Mouse (Mus musculus): ENCODE results near the gene Gm20388. TPM values are rescaled to one million over a fixed set of nuclear protein-coding genes. Genes with fewer than 3 reads are reported as not detected.
A peak's percentile ranks its signal among the peaks of the same experiment; 100 is the strongest.

Gm20388 gene
- polyA plus RNA-seq, 1 experiment: 23.9 TPM

GRCm38 (mm10) chr8:121570335-121570734 lies 1659.7 kb downstream of the Gm20388 start:
- peak overlapping the region; percentile 6; the same call in 1 of the 2 replicates for H3K4me3 ChIP-seq (ENCODE audit: insufficient read depth, low read length)
- TF ChIP-seq CTCF (IDR thresholded peaks at IDR 0.05; ENCODE audit: extremely low read depth, insufficient read depth, low read length) (no peak), POLR2A (IDR thresholded peaks at IDR 0.05; ENCODE audit: extremely low read depth, insufficient read depth, low read length) (peak; percentile 23; the same call in 1 of the 2 replicates)
- peaks cover 3% of the 10 kb centered on the region for H3K4me1 ChIP-seq (ENCODE audit: control insufficient read depth, insufficient read depth, low read length)
- H3K27ac ChIP-seq (ENCODE audit: insufficient read depth, low read length): 0 out of 2 replicates have a peak overlapping the region, but pooled peaks have one; percentile 8

- H3K4me3 ChIP-seq (ENCODE audit: insufficient read depth, low read length): peak overlapping the region; percentile 6; the same call in 1 of the 2 replicates
Observed at GRCm38 (mm10) chr8:121570801-121571200, 1660.2 kb downstream of the Gm20388 start.

GRCm38 (mm10) chr8:121572121-121572520 lies 1661.5 kb downstream of the Gm20388 start:
- peaks cover 3% of the 10 kb centered on the region for H3K4me1 ChIP-seq (ENCODE audit: control insufficient read depth, insufficient read depth, low read length)
- H3K27ac ChIP-seq (ENCODE audit: insufficient read depth, low read length): no peak overlapping the region
- no peak for TF ChIP-seq CTCF (IDR thresholded peaks at IDR 0.05; ENCODE audit: extremely low read depth, insufficient read depth, low read length)
- no peak for TF ChIP-seq POLR2A (IDR thresholded peaks at IDR 0.05; ENCODE audit: extremely low read depth, insufficient read depth, low read length)
- H3K4me3 ChIP-seq (ENCODE audit: insufficient read depth, low read length): no peak overlapping the region

More at GRCm38 (mm10) chr8:121570801-121571200, 1660.2 kb downstream of the Gm20388 start:
- peaks cover 3% of the 10 kb centered on the region for H3K4me1 ChIP-seq (ENCODE audit: control insufficient read depth, insufficient read depth, low read length)
- 0 out of 2 replicates have a peak overlapping the region, but pooled peaks have one; percentile 8 for H3K27ac ChIP-seq (ENCODE audit: insufficient read depth, low read length)
- TF ChIP-seq CTCF (IDR thresholded peaks at IDR 0.05; ENCODE audit: extremely low read depth, insufficient read depth, low read length) (no peak), POLR2A (IDR thresholded peaks at IDR 0.05; ENCODE audit: extremely low read depth, insufficient read depth, low read length) (no peak)

GRCm38 (mm10) chr8:121573275-121573674 lies 1662.6 kb downstream of the Gm20388 start:
- TF ChIP-seq CTCF (IDR thresholded peaks at IDR 0.05; ENCODE audit: extremely low read depth, insufficient read depth, low read length) (no peak), POLR2A (IDR thresholded peaks at IDR 0.05; ENCODE audit: extremely low read depth, insufficient read depth, low read length) (no peak)
- H3K4me3 ChIP-seq (ENCODE audit: insufficient read depth, low read length): no peak overlapping the region
- H3K4me1 ChIP-seq (ENCODE audit: control insufficient read depth, insufficient read depth, low read length): peaks cover 3% of the 10 kb centered on the region
- H3K27ac ChIP-seq (ENCODE audit: insufficient read depth, low read length): no peak overlapping the region

GRCm38 (mm10) chr8:121575661-121576060 lies 1665.0 kb downstream of the Gm20388 start:
- Histone ChIP-seq H3K27ac (ENCODE audit: insufficient read depth, low read length) (no peak overlapping the region), H3K4me1 (ENCODE audit: control insufficient read depth, insufficient read depth, low read length) (peaks cover 3% of the 10 kb centered on the region), H3K4me3 (ENCODE audit: insufficient read depth, low read length) (no peak overlapping the region)
- TF ChIP-seq POLR2A (IDR thresholded peaks at IDR 0.05; ENCODE audit: extremely low read depth, insufficient read depth, low read length) (no peak), CTCF (IDR thresholded peaks at IDR 0.05; ENCODE audit: extremely low read depth, insufficient read depth, low read length) (no peak)

- H3K27ac ChIP-seq (ENCODE audit: insufficient read depth, low read length): peak overlapping the region; percentile 58
- H3K4me1 ChIP-seq (ENCODE audit: control insufficient read depth, insufficient read depth, low read length): peaks cover 2% of the 10 kb centered on the region
- TF ChIP-seq POLR2A (IDR thresholded peaks at IDR 0.05; ENCODE audit: extremely low read depth, insufficient read depth, low read length) (0 out of 2 replicates have a peak, but pooled peaks have one; percentile 3), CTCF (IDR thresholded peaks at IDR 0.05; ENCODE audit: extremely low read depth, insufficient read depth, low read length) (no peak)
Observed at GRCm38 (mm10) chr8:121577751-121578675, 1667.4 kb downstream of the Gm20388 start.

GRCm38 (mm10) chr8:121578676-121579451 lies 1668.2 kb downstream of the Gm20388 start, which contains the start of gene Fbxo31:
TSS of gene Fbxo31 (minus strand) at chr8:121578806.
- peak; percentile 75; the same call in 1 of the 2 replicates for TF ChIP-seq POLR2A (IDR thresholded peaks at IDR 0.05; ENCODE audit: extremely low read depth, insufficient read depth, low read length)
- TF ChIP-seq CTCF (IDR thresholded peaks at IDR 0.05; ENCODE audit: extremely low read depth, insufficient read depth, low read length): no peak

More at GRCm38 (mm10) chr8:121577751-121578675, 1667.4 kb downstream of the Gm20388 start:
- H3K4me3 ChIP-seq (ENCODE audit: insufficient read depth, low read length): peak overlapping the region; percentile 69

GRCm38 (mm10) chr8:121580465-121580864 lies 1669.8 kb downstream of the Gm20388 start:
- no peak overlapping the region for H3K27ac ChIP-seq (ENCODE audit: insufficient read depth, low read length)
- TF ChIP-seq POLR2A (IDR thresholded peaks at IDR 0.05; ENCODE audit: extremely low read depth, insufficient read depth, low read length) (no peak), CTCF (IDR thresholded peaks at IDR 0.05; ENCODE audit: extremely low read depth, insufficient read depth, low read length) (no peak)
- no peaks in the 10 kb centered on the region for H3K4me1 ChIP-seq (ENCODE audit: control insufficient read depth, insufficient read depth, low read length)
- H3K4me3 ChIP-seq (ENCODE audit: insufficient read depth, low read length): no peak overlapping the region

More at GRCm38 (mm10) chr8:121578676-121579451, 1668.2 kb downstream of the Gm20388 start, which contains the start of gene Fbxo31:
- Histone ChIP-seq H3K27ac (ENCODE audit: insufficient read depth, low read length) (peak within 1 kb of the TSS; percentile 58), H3K4me3 (ENCODE audit: insufficient read depth, low read length) (peak within 1 kb of the TSS; percentile 69), H3K4me1 (ENCODE audit: control insufficient read depth, insufficient read depth, low read length) (no peaks in the 10 kb centered on the region)

GRCm38 (mm10) chr8:121583653-121584052 lies 1673.0 kb downstream of the Gm20388 start:
- Histone ChIP-seq H3K27ac (ENCODE audit: insufficient read depth, low read length) (no peak overlapping the region), H3K4me3 (ENCODE audit: insufficient read depth, low read length) (no peak overlapping the region), H3K4me1 (ENCODE audit: control insufficient read depth, insufficient read depth, low read length) (no peaks in the 10 kb centered on the region)
- TF ChIP-seq POLR2A (IDR thresholded peaks at IDR 0.05; ENCODE audit: extremely low read depth, insufficient read depth, low read length) (no peak), CTCF (IDR thresholded peaks at IDR 0.05; ENCODE audit: extremely low read depth, insufficient read depth, low read length) (no peak)

All from cortical plate, adult 2 months (tissue).